Mouse (Mus musculus) subcutaneous adipose tissue, adult 2 months (tissue): Measurements from ENCODE around the gene Olfr1037. TPM values are rescaled to one million over a fixed set of nuclear protein-coding genes. Genes with fewer than 3 reads are reported as not detected.

Experiments used
- polyA plus RNA-seq: library from polyadenylated mRNA; depleted of rRNA; stranded (reverse); fragments of >200 nt; gene quantifications from 2 replicates; pipeline ENCODE4 v1.2.3, GENCODE M21; 2012; ENCODE audit warnings: low replicate concordance; rRNA removed

The Olfr1037 gene
- polyA plus RNA-seq: not detected in 2 replicates

DNA sequence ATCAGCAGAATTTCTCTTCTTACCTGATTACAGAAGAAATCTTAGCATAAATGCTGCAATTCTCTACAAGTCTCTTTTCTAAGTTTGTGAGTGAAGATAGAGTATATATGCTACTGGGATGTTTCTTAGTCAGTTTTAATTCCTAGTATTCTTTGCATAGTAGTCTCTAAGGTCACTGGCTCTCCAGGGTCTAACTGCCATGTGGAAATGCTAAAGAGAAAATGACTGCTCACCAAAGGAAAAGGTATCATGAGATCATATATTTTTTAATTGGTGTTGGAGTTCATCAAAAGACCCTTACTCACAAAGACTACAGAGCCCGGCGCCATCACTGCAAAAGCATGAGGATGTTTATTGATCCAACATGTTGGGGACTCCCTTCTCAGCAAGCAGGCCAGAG is at the start of gene Olfr1037:
Gene Olfr1037, minus strand, starts transcription at position 101 of the 400 bp plus-strand sequence.

DNA sequence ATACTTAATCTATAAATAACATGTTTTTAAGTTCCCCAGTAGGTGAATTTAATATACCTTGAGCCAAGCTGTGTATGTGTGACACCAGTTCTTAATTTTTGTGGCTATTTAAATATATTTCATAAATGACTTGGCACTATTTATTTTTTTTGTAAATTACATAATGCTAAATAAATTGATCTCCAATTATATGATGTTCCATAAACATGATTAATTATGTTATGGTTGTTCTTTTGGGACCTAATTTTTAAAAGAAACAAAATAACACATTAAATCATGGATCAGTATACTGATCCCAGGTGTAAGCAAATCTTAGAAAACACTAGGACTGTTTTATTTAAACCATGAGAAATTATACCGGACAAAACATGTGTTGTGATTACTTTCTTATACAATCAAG is 48.6 kb upstream of the Olfr1037 start, which contains the start of gene Olfr1039:
Gene Olfr1039, minus strand, starts transcription at position 101 of the 400 bp plus-strand sequence.

DNA sequence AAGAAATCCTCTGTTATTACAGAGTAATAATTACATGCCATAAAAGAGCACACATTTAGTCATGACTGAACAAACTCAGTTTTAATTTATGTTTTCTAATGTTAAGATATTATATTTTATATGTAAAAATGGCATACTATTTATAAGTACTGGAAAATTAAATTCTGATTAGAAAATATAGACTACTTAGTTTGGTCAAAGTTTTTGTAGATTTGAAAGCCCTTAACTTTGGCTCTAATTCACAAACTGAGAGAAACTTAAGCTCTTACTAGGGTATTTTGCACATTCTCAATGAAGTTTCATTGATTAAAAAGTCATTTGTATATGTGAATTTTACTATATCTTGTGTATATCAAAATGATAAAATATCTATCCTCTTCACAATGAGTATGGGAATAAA is 13.5 kb downstream of the Olfr1037 start, which contains the start of gene Olfr1036:
Gene Olfr1036, plus strand, starts transcription at position 301 of the 400 bp plus-strand sequence.

DNA sequence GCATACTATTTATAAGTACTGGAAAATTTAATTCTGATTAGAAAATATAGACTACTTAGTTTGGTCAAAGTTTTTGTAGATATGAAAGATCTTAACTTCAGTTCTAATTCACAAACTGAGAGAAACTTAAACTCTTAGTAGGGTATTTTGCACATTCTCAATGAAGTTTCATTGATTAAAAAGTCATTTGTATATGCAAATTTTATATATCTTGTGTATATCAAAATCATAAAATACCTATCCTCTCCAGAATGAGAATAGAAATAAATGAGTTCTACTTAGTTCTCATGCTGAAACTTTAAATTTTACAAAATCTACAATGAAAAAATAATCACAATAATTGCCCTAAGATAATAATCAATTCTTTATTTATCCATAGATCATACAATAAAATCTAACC is 41.6 kb downstream of the Olfr1037 start, which contains the start of gene Olfr1034:
Gene Olfr1034, plus strand, starts transcription at position 301 of the 400 bp plus-strand sequence.

Other genes starting within 250 kb of the Olfr1037 start
- gene Olfr1019, start 241.9 kb downstream of the Olfr1037 start, polyA plus RNA-seq: not detected in 2 replicates
- not detected in 2 replicates for gene Olfr1020, start 240.4 kb downstream of the Olfr1037 start, polyA plus RNA-seq
- not detected in 2 replicates for gene Olfr1022, start 218.8 kb downstream of the Olfr1037 start, polyA plus RNA-seq
- not detected in 2 replicates for gene Olfr1023, start 201.7 kb downstream of the Olfr1037 start, polyA plus RNA-seq
- not detected in 2 replicates for gene Olfr1024, start 182.3 kb downstream of the Olfr1037 start, polyA plus RNA-seq
- not detected in 2 replicates for gene Olfr1025-ps1, start 172.2 kb downstream of the Olfr1037 start, polyA plus RNA-seq
- not detected in 2 replicates for gene Olfr1026, start 165.8 kb downstream of the Olfr1037 start, polyA plus RNA-seq
- not detected in 2 replicates for gene Olfr1028, start 136.9 kb downstream of the Olfr1037 start, polyA plus RNA-seq
- gene Olfr1029, start 113.5 kb downstream of the Olfr1037 start, polyA plus RNA-seq: not detected in 2 replicates
- not detected in 2 replicates for gene Olfr1030, start 108.1 kb downstream of the Olfr1037 start, polyA plus RNA-seq
- not detected in 2 replicates for gene Olfr1031, start 97.1 kb downstream of the Olfr1037 start, polyA plus RNA-seq
- not detected in 2 replicates for gene Olfr1032, start 81.8 kb downstream of the Olfr1037 start, polyA plus RNA-seq
- 1.3 and 1.7 TPM in 2 replicates for gene Olfr1033, start 66.8 kb downstream of the Olfr1037 start, polyA plus RNA-seq
- gene Olfr1034, start 41.5 kb downstream of the Olfr1037 start, polyA plus RNA-seq: 0.23 and 0.26 TPM in 2 replicates
- gene Olfr1036, start 13.4 kb downstream of the Olfr1037 start, polyA plus RNA-seq: not detected in 2 replicates
- gene Olfr1039, start 48.5 kb upstream of the Olfr1037 start, polyA plus RNA-seq: not detected in 2 replicates
- not detected in 2 replicates for gene Olfr1040, start 59.3 kb upstream of the Olfr1037 start, polyA plus RNA-seq
- not detected in 2 replicates for gene Olfr1042, start 74.5 kb upstream of the Olfr1037 start, polyA plus RNA-seq
- not detected in 2 replicates for gene Olfr1043, start 80.1 kb upstream of the Olfr1037 start, polyA plus RNA-seq
- not detected in 2 replicates for gene Olfr1044, start 90.4 kb upstream of the Olfr1037 start, polyA plus RNA-seq
- gene Olfr52, start 98.3 kb upstream of the Olfr1037 start, polyA plus RNA-seq: not detected in 2 replicates
- gene Olfr1045, start 115.6 kb upstream of the Olfr1037 start, polyA plus RNA-seq: not detected in 2 replicates
- not detected in 2 replicates for gene Olfr1046, start 131.9 kb upstream of the Olfr1037 start, polyA plus RNA-seq
- gene Olfr1047, start 144.0 kb upstream of the Olfr1037 start, polyA plus RNA-seq: not detected in 2 replicates
- not detected in 2 replicates for gene Olfr1048, start 152.9 kb upstream of the Olfr1037 start, polyA plus RNA-seq
- not detected in 2 replicates for gene Olfr1049, start 170.9 kb upstream of the Olfr1037 start, polyA plus RNA-seq
- not detected in 2 replicates for gene Olfr1051, start 191.7 kb upstream of the Olfr1037 start, polyA plus RNA-seq
- not detected in 2 replicates for gene Olfr1052, start 205.1 kb upstream of the Olfr1037 start, polyA plus RNA-seq
- not detected in 2 replicates for gene Olfr1053, start 227.9 kb upstream of the Olfr1037 start, polyA plus RNA-seq
- not detected in 2 replicates for gene Olfr1054, start 248.0 kb upstream of the Olfr1037 start, polyA plus RNA-seq